Mouse (Mus musculus) kidney, adult 2 months (tissue): ENCODE results near the gene Dync1i1.

ENCODE experiments used
- CTCF ChIP-seq: fragments of 200-500 bp; conservative IDR thresholded peaks from 2 replicates; pipeline ENCODE4 v1.5.1; 2011; ENCODE audit warnings: low read depth, mild to moderate bottlenecking, control low read depth, low read length, moderate library complexity, mixed read lengths; ENCODE audit not compliant: insufficient read depth, insufficient read length
- POLR2A ChIP-seq: fragments of 200-500 bp; IDR thresholded peaks from one replicate; pipeline ENCODE4 v1.6.1; 2011; ENCODE audit warnings: low read depth, low read length, control low read depth

- TF ChIP-seq CTCF: no peak
- TF ChIP-seq POLR2A: no peak
These were observed 321.4 kb downstream of the Dync1i1 start for GRCm38 (mm10) chr6:6046729-6047424.
